Mouse (Mus musculus): ENCODE measurements around the gene Adamts12. TPM values are rescaled to one million over a fixed set of nuclear protein-coding genes. Genes with fewer than 3 reads are reported as not detected.

The Adamts12 gene
- polyA plus RNA-seq, 1 experiment from 2014 or later: 0.20 TPM

DNA sequence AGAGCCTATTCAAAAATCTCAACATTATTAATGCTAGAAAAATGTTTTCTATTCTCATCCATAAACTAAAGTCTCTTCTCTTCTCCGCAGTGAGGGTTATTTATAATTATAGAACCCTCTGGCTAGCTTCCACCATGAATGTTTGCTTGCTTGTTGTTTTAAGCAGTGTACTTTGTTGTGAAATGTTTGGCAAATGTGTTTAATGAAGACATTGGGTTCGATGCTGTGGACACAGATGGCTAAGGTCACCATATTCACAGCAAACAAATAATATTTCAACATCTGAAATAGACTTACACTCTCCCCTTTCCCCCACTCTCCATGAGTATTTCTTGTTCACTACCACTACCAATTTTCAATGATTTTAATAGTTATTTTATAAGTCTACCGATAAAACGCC is 125.9 kb downstream of the Adamts12 start:
- TF ChIP-seq EP300 (IDR thresholded peaks at IDR 0.05; ENCODE audit: low read depth) (no peak), CTCF (IDR thresholded peaks at IDR 0.05; ENCODE audit: low read depth) (no peak)
- peak; percentile 94 for ATAC-seq
- no peak overlapping the region for H3K4me2 ChIP-seq (ENCODE audit: low read depth, low read length)
- peaks cover 10% of the 10 kb centered on the region; the same call in 1 of the 2 replicates for H3K27me3 ChIP-seq (ENCODE audit: insufficient read depth, low read length)
- no peak overlapping the region for H3K4me3 ChIP-seq (ENCODE audit: low read depth, low read length)
- H3K4me1 ChIP-seq (ENCODE audit: insufficient read depth): no peaks in the 10 kb centered on the region
- 69% methylated on average over 4 of the region's 4 CpGs for WGBS (ENCODE audit: insufficient replicate concordance)
- no peaks in the 10 kb centered on the region for H3K9me3 ChIP-seq (ENCODE audit: low read length)
- DNase-seq: no peak
- H3K36me3 ChIP-seq (replicated peaks; ENCODE audit: insufficient read depth, low read length): no peaks in the 10 kb centered on the region
- H3K27ac ChIP-seq (ENCODE audit: low read depth): no peak overlapping the region
- H3K9ac ChIP-seq (replicated peaks): no peak overlapping the region

DNA sequence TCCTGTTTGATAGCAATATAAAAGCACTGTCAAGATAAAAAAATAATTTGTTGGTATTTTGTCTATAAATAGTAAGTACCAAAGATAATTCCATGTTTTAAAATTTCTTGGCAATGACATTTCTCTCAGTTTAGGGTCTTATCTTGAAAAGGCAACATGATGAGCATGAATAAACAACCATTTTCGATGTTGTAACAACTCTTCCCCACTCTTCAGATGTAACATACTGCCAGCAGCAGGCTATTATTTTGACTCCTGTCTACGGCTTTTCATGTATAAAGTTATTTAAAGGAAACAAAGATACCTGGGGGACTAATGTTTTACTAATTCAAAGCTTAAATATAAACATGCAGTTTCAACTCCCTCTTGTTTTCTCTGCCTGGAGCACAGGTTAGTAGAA is 128.2 kb downstream of the Adamts12 start:
- H3K4me2 ChIP-seq (ENCODE audit: low read depth, low read length): no peak overlapping the region
- H3K9me3 ChIP-seq (ENCODE audit: low read length): no peaks in the 10 kb centered on the region
- TF ChIP-seq CTCF (IDR thresholded peaks at IDR 0.05; ENCODE audit: low read depth) (no peak), EP300 (IDR thresholded peaks at IDR 0.05; ENCODE audit: low read depth) (no peak)
- H3K27ac ChIP-seq (ENCODE audit: low read depth): no peak overlapping the region
- H3K36me3 ChIP-seq (replicated peaks; ENCODE audit: insufficient read depth, low read length): no peaks in the 10 kb centered on the region
- ATAC-seq (no peak), DNase-seq (no peak)
- no peaks in the 10 kb centered on the region for H3K4me1 ChIP-seq (ENCODE audit: insufficient read depth)
- peaks cover 16% of the 10 kb centered on the region; the same call in 1 of the 2 replicates for H3K27me3 ChIP-seq (ENCODE audit: insufficient read depth, low read length)
- 51% methylated on average over 2 of the region's 2 CpGs for WGBS (ENCODE audit: insufficient replicate concordance)
- no peak overlapping the region for H3K4me3 ChIP-seq (ENCODE audit: low read depth, low read length)
- no peak overlapping the region for H3K9ac ChIP-seq (replicated peaks)

DNA sequence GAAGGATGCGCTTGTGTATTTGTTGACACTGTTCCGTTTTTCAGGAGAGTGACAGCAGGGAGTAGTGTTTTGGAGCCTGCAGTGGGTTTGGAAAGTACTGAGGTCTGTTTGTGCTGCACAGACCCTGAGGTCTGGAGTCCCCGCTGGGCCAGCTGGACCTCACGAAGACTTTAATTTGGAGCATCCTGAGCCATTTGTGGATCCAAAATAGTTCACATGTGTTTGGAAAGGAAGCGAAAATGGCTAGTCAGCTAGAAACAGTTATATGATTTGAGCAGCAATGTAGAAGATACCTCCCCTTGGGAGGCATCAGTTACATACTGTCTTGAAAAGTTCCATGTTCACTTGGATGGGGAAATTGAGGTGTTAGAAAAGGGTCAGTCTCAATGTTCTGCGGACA is 132.5 kb downstream of the Adamts12 start:
- Histone ChIP-seq H3K9ac (replicated peaks) (no peak overlapping the region), H3K9me3 (ENCODE audit: low read length) (no peaks in the 10 kb centered on the region), H3K27me3 (ENCODE audit: insufficient read depth, low read length) (peaks cover 22% of the 10 kb centered on the region; the same call in 1 of the 2 replicates), H3K4me1 (ENCODE audit: insufficient read depth) (no peaks in the 10 kb centered on the region), H3K4me3 (ENCODE audit: low read depth, low read length) (no peak overlapping the region), H3K36me3 (replicated peaks; ENCODE audit: insufficient read depth, low read length) (no peaks in the 10 kb centered on the region), H3K4me2 (ENCODE audit: low read depth, low read length) (no peak overlapping the region), H3K27ac (ENCODE audit: low read depth) (no peak overlapping the region)
- no peak for ATAC-seq
- 77% methylated on average over 6 of the region's 6 CpGs for WGBS (ENCODE audit: insufficient replicate concordance)
- TF ChIP-seq CTCF (IDR thresholded peaks at IDR 0.05; ENCODE audit: low read depth): no peak
- TF ChIP-seq EP300 (IDR thresholded peaks at IDR 0.05; ENCODE audit: low read depth): no peak
- no peak for DNase-seq

DNA sequence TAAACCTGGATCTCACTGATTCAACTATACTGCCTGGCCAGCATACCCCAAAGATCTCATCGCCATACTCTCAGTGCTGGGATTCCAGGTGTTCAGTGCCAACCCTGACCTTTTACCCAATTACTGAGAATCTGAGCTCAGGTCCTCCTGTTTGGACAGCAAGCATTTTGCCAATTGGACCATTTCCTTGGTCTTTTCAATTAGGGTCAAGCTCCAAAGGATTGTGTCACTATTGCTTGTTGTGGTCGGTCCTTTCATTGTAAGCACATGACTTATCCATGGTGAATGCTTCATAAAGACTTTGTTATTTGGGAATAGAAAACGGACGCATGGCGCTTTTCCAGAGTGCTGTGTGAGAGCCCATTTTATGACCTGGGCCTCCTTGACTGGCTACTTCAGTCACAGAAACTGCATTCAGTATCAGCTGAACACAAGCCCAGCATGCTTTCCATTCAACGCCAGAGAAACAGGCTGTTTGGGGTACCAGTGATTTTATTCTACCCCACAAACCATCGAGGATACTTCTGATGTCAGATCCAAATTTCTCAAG is 133.7 kb downstream of the Adamts12 start:
- no peaks in the 10 kb centered on the region for H3K9me3 ChIP-seq (ENCODE audit: low read length)
- no peak for ATAC-seq
- no peak overlapping the region for H3K4me3 ChIP-seq (ENCODE audit: low read depth, low read length)

DNA sequence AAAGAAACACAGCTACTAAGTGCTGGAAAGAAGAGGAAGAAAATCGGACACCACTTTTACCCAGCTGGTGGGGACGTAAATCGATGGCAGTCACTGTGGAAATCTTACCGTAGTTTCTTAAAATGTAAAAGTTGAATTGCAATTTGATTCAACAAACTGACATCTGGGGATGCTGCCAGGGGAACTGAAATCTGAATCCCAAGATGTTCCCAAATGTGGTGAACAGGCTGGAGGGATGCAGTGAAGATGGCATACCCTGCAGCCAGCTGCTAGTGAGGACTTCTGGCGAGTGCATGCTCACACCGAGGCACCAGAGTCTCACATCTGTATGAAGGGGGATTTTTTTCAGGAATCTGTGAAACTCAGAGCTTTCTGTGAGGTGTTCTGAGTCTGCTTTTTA is 138.5 kb downstream of the Adamts12 start:
- ATAC-seq: no peak
- DNase-seq: no peak
- Histone ChIP-seq H3K9me3 (ENCODE audit: low read length) (no peaks in the 10 kb centered on the region), H3K27me3 (ENCODE audit: insufficient read depth, low read length) (peaks cover 10% of the 10 kb centered on the region; the same call in 1 of the 2 replicates), H3K36me3 (replicated peaks; ENCODE audit: insufficient read depth, low read length) (no peaks in the 10 kb centered on the region), H3K4me3 (ENCODE audit: low read depth, low read length) (no peak overlapping the region), H3K4me2 (ENCODE audit: low read depth, low read length) (no peak overlapping the region), H3K27ac (ENCODE audit: low read depth) (no peak overlapping the region), H3K9ac (replicated peaks) (no peak overlapping the region), H3K4me1 (ENCODE audit: insufficient read depth) (no peaks in the 10 kb centered on the region)
- TF ChIP-seq EP300 (IDR thresholded peaks at IDR 0.05; ENCODE audit: low read depth) (no peak), CTCF (IDR thresholded peaks at IDR 0.05; ENCODE audit: low read depth) (no peak)
- WGBS (ENCODE audit: insufficient replicate concordance): 76% methylated on average over 6 of the region's 6 CpGs

More for the DNA sequence above, 133.7 kb downstream of the Adamts12 start:
- Histone ChIP-seq H3K9ac (replicated peaks) (no peak overlapping the region), H3K36me3 (replicated peaks; ENCODE audit: insufficient read depth, low read length) (no peaks in the 10 kb centered on the region), H3K27me3 (ENCODE audit: insufficient read depth, low read length) (peaks cover 26% of the 10 kb centered on the region; the same call in 1 of the 2 replicates), H3K4me1 (ENCODE audit: insufficient read depth) (no peaks in the 10 kb centered on the region), H3K27ac (ENCODE audit: low read depth) (no peak overlapping the region), H3K4me2 (ENCODE audit: low read depth, low read length) (no peak overlapping the region)
- no peak for DNase-seq
- 78% methylated on average over 7 of the region's 7 CpGs for WGBS (ENCODE audit: insufficient replicate concordance)
- TF ChIP-seq CTCF (IDR thresholded peaks at IDR 0.05; ENCODE audit: low read depth) (no peak), EP300 (IDR thresholded peaks at IDR 0.05; ENCODE audit: low read depth) (no peak)

DNA sequence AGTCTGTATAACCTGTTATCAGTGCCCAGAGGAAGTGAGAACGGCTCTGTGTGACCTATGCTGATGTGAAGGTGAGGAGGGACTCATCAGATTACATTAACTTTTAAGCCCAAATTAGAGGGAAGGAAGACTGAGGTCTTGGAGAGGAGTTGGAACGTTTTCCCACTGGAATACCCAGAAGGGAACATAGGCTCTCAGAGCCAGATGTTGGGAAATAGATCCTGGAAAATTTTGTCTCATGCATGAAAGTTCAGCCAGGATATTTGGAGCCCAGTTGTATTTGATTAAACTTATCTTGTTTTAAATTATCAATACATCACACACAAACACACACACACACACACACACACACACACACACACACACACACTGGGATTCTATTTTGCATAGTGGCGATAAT is 140.3 kb downstream of the Adamts12 start:
- ATAC-seq: no peak
- Histone ChIP-seq H3K36me3 (replicated peaks; ENCODE audit: insufficient read depth, low read length) (no peaks in the 10 kb centered on the region), H3K9ac (replicated peaks) (no peak overlapping the region), H3K27ac (ENCODE audit: low read depth) (no peak overlapping the region), H3K4me1 (ENCODE audit: insufficient read depth) (no peaks in the 10 kb centered on the region), H3K4me2 (ENCODE audit: low read depth, low read length) (no peak overlapping the region), H3K27me3 (ENCODE audit: insufficient read depth, low read length) (0 out of 2 replicates have a peak, but pooled peaks cover 3% of the 10 kb centered on the region), H3K9me3 (ENCODE audit: low read length) (no peaks in the 10 kb centered on the region), H3K4me3 (ENCODE audit: low read depth, low read length) (no peak overlapping the region)
- DNase-seq: no peak
- TF ChIP-seq CTCF (IDR thresholded peaks at IDR 0.05; ENCODE audit: low read depth) (no peak), EP300 (IDR thresholded peaks at IDR 0.05; ENCODE audit: low read depth) (no peak)
- 62% methylated on average over 3 of the region's 3 CpGs for WGBS (ENCODE audit: insufficient replicate concordance)

All from liver, postnatal 0 days (tissue).